Mouse (Mus musculus): ENCODE results near the gene Ip6k3. TPM values are rescaled to one million over a fixed set of nuclear protein-coding genes. Genes with fewer than 3 reads are reported as not detected.
A peak's percentile ranks its signal among the peaks of the same experiment; 100 is the strongest.

Gene Ip6k3
- total and polyA plus RNA-seq, 2 experiments: not detected

DNA sequence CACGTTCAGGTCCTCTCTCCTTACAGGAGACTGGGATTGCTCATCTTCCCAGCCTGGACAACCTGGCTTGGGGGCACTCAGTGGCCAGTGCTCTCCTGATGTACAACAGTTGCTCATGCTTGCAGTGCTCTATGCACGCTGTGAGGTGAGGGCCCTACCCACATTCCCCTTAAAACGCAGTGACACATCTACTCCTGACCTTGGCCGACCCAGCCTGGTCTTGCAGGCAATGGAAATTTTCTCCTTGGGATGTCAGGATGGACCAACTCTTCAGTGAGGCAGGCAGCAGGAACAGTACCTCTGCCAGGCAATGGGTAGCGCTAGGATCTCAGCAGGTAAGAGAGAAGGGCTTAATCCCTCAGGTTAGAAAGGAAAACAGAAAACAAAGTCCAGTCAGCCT lies 19.5 kb upstream of the Ip6k3 start:
- Histone ChIP-seq H3K4me3 (ENCODE audit: insufficient read depth, low read depth, low read length) (no peak overlapping the region), H3K36me3 (ENCODE audit: control insufficient read depth, insufficient read depth, low read length) (peaks cover 2% of the 10 kb centered on the region; the same call in 1 of the 2 replicates), H3K27me3 (ENCODE audit: control insufficient read depth, insufficient read depth, low read length) (no peaks in the 10 kb centered on the region), H3K4me1 (ENCODE audit: control insufficient read depth, insufficient read depth, low read length) (no peaks in the 10 kb centered on the region), H3K9ac (ENCODE audit: low read depth, low read length) (no peak overlapping the region), H3K27ac (replicated peaks; ENCODE audit: insufficient read depth, low read depth, low read length) (no peak overlapping the region), H3K79me2 (ENCODE audit: control insufficient read depth, insufficient read depth, low read length) (no peaks in the 10 kb centered on the region)
- no peak for DNase-seq (ENCODE audit: extremely low read depth, low read depth, low spot score)
- 55% methylated on average over 5 of the region's 5 CpGs for WGBS
- no peak for TF ChIP-seq POLR2A (IDR thresholded peaks at IDR 0.05; ENCODE audit: extremely low read depth, insufficient read depth, low read length)
- TF ChIP-seq CTCF (IDR thresholded peaks at IDR 0.05; ENCODE audit: low read depth, low read length): no peak

DNA sequence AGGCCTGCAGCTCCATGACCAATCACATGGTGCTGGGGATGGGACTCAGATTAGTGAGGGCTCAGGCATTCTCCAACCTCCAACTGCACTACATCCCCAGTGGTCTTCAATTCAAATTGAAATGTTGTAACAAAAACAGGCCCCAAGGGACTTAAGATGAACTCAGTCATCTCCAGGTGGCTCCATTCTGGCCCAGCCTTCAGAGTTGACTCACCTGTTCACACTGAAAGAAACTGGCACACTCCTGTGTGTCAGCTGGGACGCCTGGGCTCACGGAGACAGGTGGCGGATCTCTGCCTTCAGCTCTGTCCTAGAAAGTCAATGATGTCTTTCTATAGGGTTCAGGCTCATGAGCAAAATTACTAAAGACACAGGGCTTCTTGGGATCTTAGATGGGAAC lies 18.5 kb upstream of the Ip6k3 start:
- DNase-seq (ENCODE audit: extremely low read depth, low read depth, low spot score): no peak
- H3K27ac ChIP-seq (replicated peaks; ENCODE audit: insufficient read depth, low read depth, low read length): no peak overlapping the region
- H3K4me1 ChIP-seq (ENCODE audit: control insufficient read depth, insufficient read depth, low read length): no peaks in the 10 kb centered on the region
- H3K36me3 ChIP-seq (ENCODE audit: control insufficient read depth, insufficient read depth, low read length): no peaks in the 10 kb centered on the region
- WGBS: 88% methylated on average over 3 of the region's 3 CpGs
- TF ChIP-seq POLR2A (IDR thresholded peaks at IDR 0.05; ENCODE audit: extremely low read depth, insufficient read depth, low read length) (no peak), CTCF (IDR thresholded peaks at IDR 0.05; ENCODE audit: low read depth, low read length) (no peak)
- no peaks in the 10 kb centered on the region for H3K27me3 ChIP-seq (ENCODE audit: control insufficient read depth, insufficient read depth, low read length)
- no peak overlapping the region for H3K9ac ChIP-seq (ENCODE audit: low read depth, low read length)
- no peaks in the 10 kb centered on the region for H3K79me2 ChIP-seq (ENCODE audit: control insufficient read depth, insufficient read depth, low read length)
- H3K4me3 ChIP-seq (ENCODE audit: insufficient read depth, low read depth, low read length): no peak overlapping the region

DNA sequence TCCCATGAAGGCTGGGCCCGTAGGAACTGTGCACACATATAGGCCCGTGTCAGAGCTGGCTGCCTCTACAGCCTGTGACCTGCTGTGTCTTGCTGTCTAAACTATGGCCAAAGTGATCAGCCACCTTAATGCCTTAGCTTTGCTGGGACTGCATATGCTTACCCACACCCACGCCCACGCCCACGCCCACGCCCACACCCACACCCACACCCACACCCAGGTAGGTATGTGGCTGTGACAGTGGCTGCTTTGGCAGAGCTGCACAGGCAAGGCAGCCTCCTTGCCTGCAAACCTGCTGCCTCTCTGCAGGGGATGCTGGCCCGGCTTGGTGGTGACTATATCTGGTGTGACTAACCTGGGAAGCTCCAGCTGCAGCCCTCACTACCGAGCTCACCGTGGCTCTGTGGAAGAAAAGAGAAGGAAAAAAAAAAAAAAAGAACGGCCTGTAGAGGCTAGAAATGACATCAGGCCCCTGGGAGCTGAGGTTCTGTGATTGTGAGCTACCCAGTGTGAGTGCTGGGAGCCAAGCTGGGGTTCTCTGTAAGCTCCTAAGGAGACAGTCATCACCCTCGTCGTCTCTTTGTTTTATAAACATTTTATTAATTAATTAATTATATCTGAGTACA lies 16.2 kb upstream of the Ip6k3 start:
- Histone ChIP-seq H3K4me3 (ENCODE audit: insufficient read depth, low read depth, low read length) (no peak overlapping the region), H3K9ac (ENCODE audit: low read depth, low read length) (no peak overlapping the region), H3K36me3 (ENCODE audit: control insufficient read depth, insufficient read depth, low read length) (no peaks in the 10 kb centered on the region), H3K79me2 (ENCODE audit: control insufficient read depth, insufficient read depth, low read length) (no peaks in the 10 kb centered on the region), H3K4me1 (ENCODE audit: control insufficient read depth, insufficient read depth, low read length) (no peaks in the 10 kb centered on the region), H3K27me3 (ENCODE audit: control insufficient read depth, insufficient read depth, low read length) (no peaks in the 10 kb centered on the region), H3K27ac (replicated peaks; ENCODE audit: insufficient read depth, low read depth, low read length) (no peak overlapping the region)
- 93% methylated on average over 12 of the region's 12 CpGs for WGBS
- TF ChIP-seq CTCF (IDR thresholded peaks at IDR 0.05; ENCODE audit: low read depth, low read length): no peak
- TF ChIP-seq POLR2A (IDR thresholded peaks at IDR 0.05; ENCODE audit: extremely low read depth, insufficient read depth, low read length): no peak
- no peak for DNase-seq (ENCODE audit: extremely low read depth, low read depth, low spot score)

DNA sequence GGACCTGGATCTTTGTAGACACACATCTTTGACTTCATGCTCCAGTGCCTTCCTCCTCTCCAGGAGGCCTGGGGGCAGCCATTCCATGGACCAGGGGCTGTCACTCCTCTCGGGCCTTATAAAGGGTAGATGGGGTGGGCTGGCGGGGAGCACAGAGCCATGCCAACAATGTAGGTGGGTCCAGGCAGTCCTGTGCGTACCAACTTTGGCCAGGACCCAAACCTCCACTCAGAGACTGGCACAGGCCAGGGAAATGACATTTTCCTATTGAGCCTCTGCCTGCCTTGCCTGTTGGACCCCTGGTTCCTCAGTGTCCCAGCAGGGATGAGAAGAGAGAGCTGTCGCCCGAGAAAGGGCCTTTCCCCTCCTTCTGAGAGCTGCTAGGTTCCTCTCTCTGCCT lies 14.8 kb upstream of the Ip6k3 start:
- DNase-seq (ENCODE audit: extremely low read depth, low read depth, low spot score): no peak
- TF ChIP-seq POLR2A (IDR thresholded peaks at IDR 0.05; ENCODE audit: extremely low read depth, insufficient read depth, low read length) (no peak), CTCF (IDR thresholded peaks at IDR 0.05; ENCODE audit: low read depth, low read length) (no peak)
- no peaks in the 10 kb centered on the region for H3K79me2 ChIP-seq (ENCODE audit: control insufficient read depth, insufficient read depth, low read length)
- H3K36me3 ChIP-seq (ENCODE audit: control insufficient read depth, insufficient read depth, low read length): no peaks in the 10 kb centered on the region
- H3K4me1 ChIP-seq (ENCODE audit: control insufficient read depth, insufficient read depth, low read length): no peaks in the 10 kb centered on the region
- 79% methylated on average over 5 of the region's 5 CpGs for WGBS
- H3K4me3 ChIP-seq (ENCODE audit: insufficient read depth, low read depth, low read length): no peak overlapping the region
- no peaks in the 10 kb centered on the region for H3K27me3 ChIP-seq (ENCODE audit: control insufficient read depth, insufficient read depth, low read length)
- H3K9ac ChIP-seq (ENCODE audit: low read depth, low read length): no peak overlapping the region
- H3K27ac ChIP-seq (replicated peaks; ENCODE audit: insufficient read depth, low read depth, low read length): no peak overlapping the region

DNA sequence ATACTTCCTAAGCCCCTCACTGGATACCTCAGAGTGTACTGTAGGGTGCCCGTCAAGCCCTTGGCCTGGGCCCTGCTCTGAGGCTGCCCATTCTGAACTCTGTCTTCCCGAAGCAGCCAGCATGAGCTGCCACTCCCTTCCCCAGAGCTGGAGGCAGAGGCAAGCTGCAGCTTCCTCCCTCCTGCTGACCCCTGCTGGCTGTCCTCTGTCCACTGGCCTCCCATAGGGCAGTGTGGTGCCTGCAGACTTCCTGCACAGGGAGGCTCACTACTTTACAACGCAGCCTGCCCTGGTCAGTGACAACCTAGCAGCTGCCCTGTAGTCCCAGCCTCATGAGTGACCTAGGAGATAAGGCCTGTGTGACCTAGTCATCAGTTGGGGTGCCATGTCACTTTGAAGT lies 14.1 kb upstream of the Ip6k3 start:
- DNase-seq (ENCODE audit: extremely low read depth, low read depth, low spot score): no peak
- TF ChIP-seq CTCF (IDR thresholded peaks at IDR 0.05; ENCODE audit: low read depth, low read length): peak; percentile 38; the same call in 1 of the 2 replicates
- TF ChIP-seq POLR2A (IDR thresholded peaks at IDR 0.05; ENCODE audit: extremely low read depth, insufficient read depth, low read length): no peak
- H3K36me3 ChIP-seq (ENCODE audit: control insufficient read depth, insufficient read depth, low read length): no peaks in the 10 kb centered on the region
- H3K27ac ChIP-seq (replicated peaks; ENCODE audit: insufficient read depth, low read depth, low read length): no peak overlapping the region
- H3K79me2 ChIP-seq (ENCODE audit: control insufficient read depth, insufficient read depth, low read length): no peaks in the 10 kb centered on the region
- WGBS: 43% methylated on average over 3 of the region's 3 CpGs
- H3K4me3 ChIP-seq (ENCODE audit: insufficient read depth, low read depth, low read length): no peak overlapping the region
- no peaks in the 10 kb centered on the region for H3K4me1 ChIP-seq (ENCODE audit: control insufficient read depth, insufficient read depth, low read length)
- no peaks in the 10 kb centered on the region for H3K27me3 ChIP-seq (ENCODE audit: control insufficient read depth, insufficient read depth, low read length)
- no peak overlapping the region for H3K9ac ChIP-seq (ENCODE audit: low read depth, low read length)

DNA sequence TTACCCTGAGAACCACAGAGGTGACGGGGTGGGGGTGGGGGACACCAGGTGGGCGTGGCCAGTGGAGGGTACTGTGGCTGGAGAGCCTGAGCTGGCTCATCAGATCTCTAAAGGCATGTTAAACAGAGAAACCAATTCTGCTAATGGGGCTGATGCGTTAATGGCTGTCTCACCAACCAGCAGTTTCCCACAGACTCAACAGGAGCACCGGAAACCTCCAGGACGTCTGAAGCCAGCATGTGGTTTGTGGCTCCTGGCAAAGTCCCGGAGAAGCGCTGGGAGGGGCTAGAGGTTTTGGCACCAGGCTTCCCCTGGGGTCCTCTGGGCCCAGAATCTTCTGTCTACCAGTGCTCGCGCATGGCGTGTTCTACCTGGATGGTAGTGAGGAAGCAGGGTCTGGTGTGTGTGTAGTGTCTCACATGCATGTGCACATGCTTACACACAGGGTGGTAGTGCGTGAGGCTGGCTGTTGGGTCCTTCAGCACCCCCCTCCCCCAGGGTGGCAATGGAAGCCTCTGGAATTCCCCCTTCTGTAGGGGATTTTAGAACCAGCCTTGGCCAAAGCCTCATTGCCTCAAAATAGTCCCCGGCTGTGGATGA lies 12.2 kb upstream of the Ip6k3 start:
- H3K4me3 ChIP-seq (ENCODE audit: insufficient read depth, low read depth, low read length): no peak overlapping the region
- H3K79me2 ChIP-seq (ENCODE audit: control insufficient read depth, insufficient read depth, low read length): no peaks in the 10 kb centered on the region
- H3K36me3 ChIP-seq (ENCODE audit: control insufficient read depth, insufficient read depth, low read length): no peaks in the 10 kb centered on the region
- no peaks in the 10 kb centered on the region for H3K4me1 ChIP-seq (ENCODE audit: control insufficient read depth, insufficient read depth, low read length)
- TF ChIP-seq CTCF (IDR thresholded peaks at IDR 0.05; ENCODE audit: low read depth, low read length) (no peak), POLR2A (IDR thresholded peaks at IDR 0.05; ENCODE audit: extremely low read depth, insufficient read depth, low read length) (no peak)
- H3K27me3 ChIP-seq (ENCODE audit: control insufficient read depth, insufficient read depth, low read length): no peaks in the 10 kb centered on the region
- H3K27ac ChIP-seq (replicated peaks; ENCODE audit: insufficient read depth, low read depth, low read length): no peak overlapping the region
- 73% methylated on average over 12 of the region's 12 CpGs for WGBS
- DNase-seq (ENCODE audit: extremely low read depth, low read depth, low spot score): no peak
- H3K9ac ChIP-seq (ENCODE audit: low read depth, low read length): no peak overlapping the region
